ENCODE assay signal across 8 mouse cellular contexts in the genomic region with DNA sequence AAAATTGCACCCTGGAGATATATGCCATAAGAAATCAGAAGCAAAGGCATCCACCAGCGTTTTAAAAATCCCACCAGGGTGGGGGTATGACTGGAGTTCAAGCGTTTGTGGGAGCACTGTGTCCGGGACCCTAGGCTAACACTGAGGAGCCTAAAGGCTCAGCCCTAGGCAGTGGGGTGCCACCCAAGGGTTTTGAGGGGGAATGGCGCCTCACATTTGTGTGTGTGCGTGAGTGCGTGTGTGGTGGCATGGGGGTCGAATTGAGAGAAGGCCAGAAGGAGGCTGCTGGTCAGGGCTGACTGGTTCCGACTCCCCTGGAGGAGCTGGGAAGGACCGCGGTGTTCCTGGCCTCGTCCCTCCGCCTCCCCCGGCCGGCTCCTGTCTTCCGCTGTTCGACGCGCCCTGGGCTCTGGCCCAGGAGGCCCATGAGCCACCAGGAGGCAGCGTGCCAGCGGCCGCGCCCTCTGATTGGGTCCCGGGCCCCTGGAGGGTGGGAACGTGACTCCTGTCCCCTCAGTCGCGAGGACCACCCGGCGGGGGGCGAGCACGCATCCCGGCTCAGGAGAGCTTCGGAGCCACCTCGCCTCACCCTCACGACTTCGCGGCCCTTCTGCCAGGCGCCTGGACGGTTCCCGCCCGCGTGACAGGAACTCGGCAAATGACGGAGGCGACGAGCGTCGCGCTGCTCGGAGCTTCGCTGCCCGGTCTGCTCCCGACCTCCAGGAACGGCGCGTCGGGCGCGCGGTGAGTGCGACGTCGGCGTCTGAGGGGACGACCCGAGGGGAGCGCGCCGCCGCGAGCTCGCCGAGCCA. TPM values are rescaled to one million over a fixed set of nuclear protein-coding genes. Genes with fewer than 3 reads are reported as not detected.
A peak's percentile ranks its signal among the peaks of the same experiment; 100 is the strongest.
DNase-seq lines count a peak whose midpoint lies in the region; ATAC-seq and TF ChIP-seq lines count a peak whose summit lies in the region.

A gene (plus strand): TSS at position 709 of the 812 bp plus-strand sequence.

- TF ChIP-seq EP300 in liver, embryonic 14.5 days (IDR thresholded peaks at IDR 0.05; ENCODE audit: low read depth): no peak

- TF ChIP-seq CTCF in lung, embryonic 14.5 days (IDR thresholded peaks at IDR 0.05; ENCODE audit: low read depth): no peak
- no peak for TF ChIP-seq CTCF in bone marrow macrophage, adult 2 months (IDR thresholded peaks at IDR 0.05; ENCODE audit: low read depth, low read length)
- TF ChIP-seq CTCF in liver, embryonic 14.5 days (IDR thresholded peaks at IDR 0.05; ENCODE audit: low read depth): no peak

- H3K4me1 ChIP-seq in lung, embryonic 14.5 days (ENCODE audit: insufficient read depth): no peaks in the 10 kb centered on the region
- no peaks in the 10 kb centered on the region for H3K4me1 ChIP-seq in bone marrow macrophage, adult 2 months (ENCODE audit: control insufficient read depth, insufficient read depth, low read length)
- H3K4me1 ChIP-seq in forebrain, embryonic 14.5 days (ENCODE audit: control insufficient read depth, insufficient read depth, low read length): 0 out of 2 replicates have a peak, but pooled peaks cover 3% of the 10 kb centered on the region
- H3K4me1 ChIP-seq in intestine, embryonic 16.5 days (ENCODE audit: control insufficient read depth, insufficient read depth, low read length): peaks cover 11% of the 10 kb centered on the region
- H3K4me1 ChIP-seq in liver, embryonic 14.5 days (replicated peaks; ENCODE audit: control insufficient read depth in 2 of 2, insufficient read depth in 2 of 2, low read length in 1 of 2): no peaks in the 10 kb centered on the region

- H3K9me3 ChIP-seq in lung, embryonic 14.5 days (ENCODE audit: low read depth, low read length): peaks cover 11% of the 10 kb centered on the region; the same call in 1 of the 2 replicates
- peaks cover 8% of the 10 kb centered on the region; the same call in 1 of the 2 replicates for H3K9me3 ChIP-seq in forebrain, embryonic 14.5 days (replicated peaks; ENCODE audit: control insufficient read depth, low read length)
- H3K9me3 ChIP-seq in intestine, embryonic 16.5 days (ENCODE audit: control insufficient read depth, low read length): no peaks in the 10 kb centered on the region
- H3K9me3 ChIP-seq in liver, embryonic 14.5 days (ENCODE audit: control insufficient read depth, low read length): no peaks in the 10 kb centered on the region

- H3K36me3 ChIP-seq in lung, embryonic 14.5 days (ENCODE audit: insufficient read depth): no peaks in the 10 kb centered on the region
- H3K36me3 ChIP-seq in forebrain, embryonic 14.5 days (ENCODE audit: control insufficient read depth, insufficient read depth, low read length): no peaks in the 10 kb centered on the region
- no peaks in the 10 kb centered on the region for H3K36me3 ChIP-seq in intestine, embryonic 16.5 days (ENCODE audit: control insufficient read depth, insufficient read depth, low read length)
- H3K36me3 ChIP-seq in liver, embryonic 14.5 days (replicated peaks; ENCODE audit: control insufficient read depth, insufficient read depth, low read depth): no peaks in the 10 kb centered on the region

- H3K4me2 ChIP-seq in lung, embryonic 14.5 days: peak within 1 kb of the TSS; percentile 81
- peak within 1 kb of the TSS; percentile 88 for H3K4me2 ChIP-seq in forebrain, embryonic 14.5 days (ENCODE audit: low read length)
- H3K4me2 ChIP-seq in intestine, embryonic 16.5 days (ENCODE audit: low read depth, low read length): peak within 1 kb of the TSS; percentile 88
- peak within 1 kb of the TSS; percentile 28 for H3K4me2 ChIP-seq in liver, embryonic 14.5 days (ENCODE audit: low read depth)

- WGBS in lung, embryonic 14.5 days: 9% methylated on average over 68 of the region's 72 CpGs
- 10% methylated on average over 67 of the region's 72 CpGs for WGBS in forebrain, embryonic 14.5 days
- 9% methylated on average over 71 of the region's 72 CpGs for WGBS in intestine, embryonic 16.5 days
- 10% methylated on average over 70 of the region's 72 CpGs for WGBS in liver, embryonic 14.5 days (ENCODE audit: insufficient replicate concordance)

- peak; percentile 77 for ATAC-seq in lung, embryonic 14.5 days (ENCODE audit: insufficient read depth)
- peak; percentile 57 for ATAC-seq in forebrain, embryonic 14.5 days
- ATAC-seq in intestine, embryonic 16.5 days: peak; percentile 40; the same call in 1 of the 2 replicates
- no peak for ATAC-seq in liver, embryonic 14.5 days (ENCODE audit: insufficient read depth)

- H3K27ac ChIP-seq in lung, embryonic 14.5 days (ENCODE audit: low read depth): no peak within 1 kb of the TSS
- no peak within 1 kb of the TSS for H3K27ac ChIP-seq in bone marrow macrophage, adult 2 months (ENCODE audit: insufficient read depth, low read depth, low read length)
- H3K27ac ChIP-seq in forebrain, embryonic 14.5 days (ENCODE audit: low read depth, low read length): no peak within 1 kb of the TSS
- no peak within 1 kb of the TSS for H3K27ac ChIP-seq in intestine, embryonic 16.5 days (ENCODE audit: low read length)
- no peak within 1 kb of the TSS for H3K27ac ChIP-seq in liver, embryonic 14.5 days

- DNase-seq in lung, embryonic 14.5 days: peak; percentile 57
- no peak for DNase-seq in lung, adult 18-20 months
- DNase-seq in forebrain, embryonic 14.5 days (ENCODE audit: low spot score): peak; percentile 48
- DNase-seq in liver, embryonic 14.5 days (ENCODE audit: low read depth in 3 of 3, low spot score in 3 of 3): no peak
- peak; percentile 64 for DNase-seq in right cerebral cortex, postnatal 14 days
- no peak for DNase-seq in adipocyte (ENCODE audit: low spot score)

- H3K9ac ChIP-seq in lung, embryonic 14.5 days: peak within 1 kb of the TSS; percentile 29; the same call in 1 of the 2 replicates
- peak within 1 kb of the TSS; percentile 59 for H3K9ac ChIP-seq in forebrain, embryonic 14.5 days (ENCODE audit: low read length)
- peak within 1 kb of the TSS; percentile 20; the same call in 1 of the 2 replicates for H3K9ac ChIP-seq in intestine, embryonic 16.5 days (ENCODE audit: low read depth, low read length)
- no peak within 1 kb of the TSS for H3K9ac ChIP-seq in liver, embryonic 14.5 days (replicated peaks)

- no peak for TF ChIP-seq POLR2A in bone marrow macrophage, adult 2 months (IDR thresholded peaks at IDR 0.05; ENCODE audit: borderline replicate concordance, low read depth, low read length)

- peaks cover 52% of the 10 kb centered on the region for H3K27me3 ChIP-seq in lung, embryonic 14.5 days (ENCODE audit: insufficient read depth, low read length)
- peaks cover 41% of the 10 kb centered on the region for H3K27me3 ChIP-seq in forebrain, embryonic 14.5 days (replicated peaks; ENCODE audit: control insufficient read depth, insufficient read depth, low read length)
- peaks cover 28% of the 10 kb centered on the region for H3K27me3 ChIP-seq in intestine, embryonic 16.5 days (replicated peaks; ENCODE audit: control insufficient read depth, insufficient read depth, low read length)
- peaks cover 55% of the 10 kb centered on the region for H3K27me3 ChIP-seq in liver, embryonic 14.5 days (ENCODE audit: control insufficient read depth, insufficient read depth, low read length)

- H3K4me3 ChIP-seq in lung, embryonic 14.5 days (ENCODE audit: low read depth, low read length): peak within 1 kb of the TSS; percentile 45
- peak within 1 kb of the TSS; percentile 50 for H3K4me3 ChIP-seq in bone marrow macrophage, adult 2 months (ENCODE audit: insufficient read depth, low read length)
- H3K4me3 ChIP-seq in forebrain, embryonic 14.5 days (ENCODE audit: low read depth, low read length): peak within 1 kb of the TSS; percentile 48
- peak within 1 kb of the TSS; percentile 49 for H3K4me3 ChIP-seq in intestine, embryonic 16.5 days (ENCODE audit: low read length)
- peak within 1 kb of the TSS in 1 of 2 experiments; percentile 26; a peak in 1 of 4 replicates for H3K4me3 ChIP-seq in liver, embryonic 14.5 days (ENCODE audit: insufficient read depth in 1 of 2, low read depth in 2 of 2, low read length in 2 of 2)

RNA-seq across cellular contexts. Expression of the gene that starts here (rescaled TPM):
- polyA plus RNA-seq in lung, embryonic 14.5 days (2014; fragmentation: Nextera tagmentation; extraction: Ambion mirVana): 0.12 and 0.34 TPM in 2 replicates
- 0.11 TPM in 1 of 2 replicates, not detected in the other for polyA plus RNA-seq in bone marrow macrophage, adult 2 months (2012; ENCODE audit: insufficient read depth, insufficient read length, missing spikeins)
- polyA plus RNA-seq in forebrain, embryonic 14.5 days (2014; fragmentation: Nextera tagmentation; extraction: Ambion mirVana): 5.9 and 8.5 TPM in 2 replicates
- polyA plus RNA-seq in intestine, embryonic 16.5 days (2015; fragmentation: Nextera tagmentation; extraction: Ambion mirVana): 0.22 and 0.23 TPM in 2 replicates
- polyA plus RNA-seq in liver, embryonic 14.5 days (2012; rRNA removed): 0.02 and 0.06 TPM in 2 replicates
- 0.03 TPM in 1 of 2 replicates, not detected in the other for polyA plus RNA-seq in liver, embryonic 14.5 days (2014; fragmentation: Nextera tagmentation; extraction: Ambion mirVana)

Comparison
In these comparisons a context has a peak if more than half of its experiments do, and no peak if none do; other contexts are left out.
1. Peak in DNase-seq, ATAC-seq, H3K4me3 ChIP-seq, H3K9ac ChIP-seq and H3K4me2 ChIP-seq in lung, embryonic 14.5 days; RNA of the gene not detected or under 1 TPM.
2. Peak in ATAC-seq, H3K4me3 ChIP-seq, H3K9ac ChIP-seq and H3K4me2 ChIP-seq in intestine, embryonic 16.5 days; RNA of the gene not detected or under 1 TPM.
3. DNase-seq: peak in forebrain, embryonic 14.5 days (single experiment) and right cerebral cortex, postnatal 14 days (single experiment); none in lung, adult 18-20 months (0 of 2), liver, embryonic 14.5 days (0 of 3) and adipocyte (single experiment).
4. H3K4me2 ChIP-seq: peak in every context shown above with its lines; median percentile 88 in forebrain, embryonic 14.5 days; 88 in intestine, embryonic 16.5 days; 81 in lung, embryonic 14.5 days; 28 in liver, embryonic 14.5 days.